Mouse (Mus musculus) kidney, adult 18-20 months (tissue): Measurements from ENCODE around the gene Ccdc148.
A peak's percentile ranks its signal among the peaks of the same experiment; 100 is the strongest.

Experiments used
- DNase-seq: peaks from one replicate; pipeline ENCODE4 v3.0.0; 2021

Ccdc148 gene

DNA sequence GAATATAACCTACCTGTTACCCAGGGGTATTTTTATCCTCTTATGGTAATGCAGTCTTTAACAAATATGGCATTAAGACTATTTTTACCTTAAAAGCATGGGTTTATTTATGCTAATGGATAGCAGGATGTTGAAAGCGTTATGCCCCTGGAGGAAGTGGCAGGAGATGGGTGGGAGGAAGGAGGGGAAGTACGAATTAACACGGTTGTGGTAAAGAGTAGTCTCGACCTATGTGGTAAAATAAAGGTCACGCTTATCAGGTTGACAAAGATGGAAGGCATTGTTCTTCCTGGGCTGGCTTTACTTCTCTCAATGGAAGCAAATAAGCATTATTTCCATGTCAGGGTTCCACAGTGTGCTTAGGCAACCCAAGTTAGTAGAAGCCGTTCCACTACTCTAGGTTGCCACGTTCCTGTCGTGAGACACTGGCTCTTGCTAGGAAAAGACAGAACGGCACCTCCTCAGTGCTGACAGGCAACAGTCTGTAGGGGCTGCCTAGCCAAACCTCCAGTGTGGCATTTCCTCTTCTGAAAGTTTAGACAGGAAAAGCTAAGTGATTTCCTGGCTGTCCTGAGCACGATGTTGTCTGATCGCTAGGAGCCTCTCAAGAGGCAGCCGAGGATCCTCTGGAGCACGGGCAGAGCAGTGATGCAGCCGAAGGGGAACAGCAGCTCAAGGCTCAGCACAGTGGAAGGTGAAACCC lies 253.5 kb downstream of the Ccdc148 start:
- DNase-seq: no peak

DNA sequence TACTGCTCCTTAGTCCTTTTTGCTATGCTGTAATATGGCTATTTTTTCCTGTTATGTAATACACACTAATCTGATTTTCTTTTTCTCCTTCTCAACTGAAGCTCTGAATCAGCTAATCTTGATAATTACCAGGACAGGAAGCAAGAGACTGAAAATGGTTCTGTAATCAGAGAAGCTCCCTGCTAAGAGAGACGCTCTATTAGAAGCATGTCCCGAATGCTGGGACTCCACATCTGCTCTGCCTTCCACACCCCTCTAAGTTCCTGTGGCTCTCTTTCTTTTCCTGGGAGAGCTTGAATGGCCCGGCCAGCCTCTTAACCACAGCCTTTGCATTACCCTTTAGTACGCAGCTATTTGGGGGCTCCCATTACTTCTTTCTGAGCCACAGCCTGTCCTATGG lies 255.4 kb downstream of the Ccdc148 start:
- no peak for DNase-seq

- DNase-seq: no peak
Measured at GRCm38 (mm10) chr2:58879876-58880275, 280.6 kb downstream of the Ccdc148 start.

GRCm38 (mm10) chr2:58859134-58859533 lies 301.3 kb downstream of the Ccdc148 start, which contains the start of gene Gm11099:
Gene Gm11099, plus strand, starts transcription at chr2:58859434.
- no peak for DNase-seq

DNA sequence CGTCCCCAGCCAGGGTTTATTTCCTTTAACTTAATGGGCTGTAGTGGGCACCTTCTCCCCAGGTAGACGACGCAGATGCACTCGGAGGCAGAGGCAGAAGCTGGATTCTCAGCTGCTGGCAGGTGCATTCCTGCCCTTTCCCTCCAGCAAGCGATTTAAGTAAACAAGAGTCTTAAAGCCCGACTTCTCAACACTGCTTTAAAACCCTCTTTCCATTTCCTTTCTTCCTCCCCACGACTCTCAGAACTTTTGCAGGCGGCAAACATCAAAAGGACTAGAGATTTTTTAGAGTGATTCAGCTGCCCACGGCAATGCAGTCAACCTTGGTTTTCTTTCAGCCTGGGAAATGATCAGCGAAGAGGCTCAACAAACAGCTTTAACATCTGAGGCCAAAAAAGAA lies 316.0 kb downstream of the Ccdc148 start:
- DNase-seq: no peak

DNA sequence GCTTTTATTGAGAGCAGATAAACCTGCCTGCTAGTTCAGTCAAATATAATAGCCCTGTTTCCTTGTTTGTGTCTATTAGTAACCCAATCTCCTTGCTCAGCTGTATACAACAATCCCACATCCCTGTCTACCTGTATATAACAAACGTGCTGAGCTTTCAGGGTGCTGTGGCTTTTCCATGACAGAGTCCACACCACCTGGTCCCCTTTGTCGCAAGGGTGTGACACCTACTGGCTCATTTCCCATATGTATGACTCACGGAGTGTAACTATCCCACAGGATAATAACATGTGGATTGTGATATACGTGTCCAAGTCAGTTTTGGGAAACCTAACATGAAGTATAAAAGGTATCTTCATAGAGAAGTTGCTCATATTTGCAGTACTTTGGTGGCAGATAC lies 318.0 kb downstream of the Ccdc148 start:
- DNase-seq: no peak

GRCm38 (mm10) chr2:58841021-58841420 lies 319.5 kb downstream of the Ccdc148 start:
- peak; percentile 31 for DNase-seq

GRCm38 (mm10) chr2:58832253-58832980 lies 328.1 kb downstream of the Ccdc148 start:
- peak; percentile 59 for DNase-seq

DNA sequence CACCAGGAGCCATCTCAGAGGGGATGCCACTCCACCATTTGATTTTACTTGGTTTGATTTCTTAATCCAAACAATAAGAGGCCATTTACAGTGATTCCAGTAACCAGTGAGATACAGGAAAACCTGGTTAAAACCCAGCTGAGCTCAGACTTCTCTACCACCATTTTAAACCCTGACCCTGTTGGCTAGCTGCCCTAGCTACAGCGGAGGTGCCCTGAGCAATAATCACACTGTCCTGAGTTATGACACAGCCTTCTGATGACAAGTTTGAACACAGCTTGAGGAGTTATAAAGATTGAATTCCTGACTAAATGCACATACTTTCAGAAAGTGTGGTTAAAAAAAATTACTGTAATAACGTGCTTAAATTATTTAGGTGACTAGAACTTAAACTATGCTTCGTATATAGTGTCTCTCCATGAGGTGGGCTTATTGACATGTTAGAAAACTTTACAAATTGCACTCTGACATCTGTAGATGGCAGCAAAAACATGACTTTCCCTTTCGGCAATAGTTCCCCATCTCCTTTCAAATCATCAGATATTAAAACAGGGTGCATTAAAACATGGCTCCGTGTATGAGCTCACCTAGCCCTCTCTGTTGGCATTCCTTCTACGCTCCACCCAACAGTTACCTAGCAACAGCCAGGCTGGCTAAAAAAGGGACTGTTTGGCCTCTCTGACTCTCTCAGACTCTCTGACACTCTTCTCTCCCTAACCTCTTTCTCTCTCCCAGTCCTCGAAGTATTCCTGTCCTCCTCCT lies 330.3 kb downstream of the Ccdc148 start:
- DNase-seq: peak; percentile 62

- no peak for DNase-seq
Measured at GRCm38 (mm10) chr2:58828910-58829600, 331.4 kb downstream of the Ccdc148 start.

GRCm38 (mm10) chr2:58812941-58813340 lies 347.5 kb downstream of the Ccdc148 start:
- no peak for DNase-seq

- DNase-seq: no peak
Measured at GRCm38 (mm10) chr2:58799623-58800022, 360.9 kb downstream of the Ccdc148 start.

DNA sequence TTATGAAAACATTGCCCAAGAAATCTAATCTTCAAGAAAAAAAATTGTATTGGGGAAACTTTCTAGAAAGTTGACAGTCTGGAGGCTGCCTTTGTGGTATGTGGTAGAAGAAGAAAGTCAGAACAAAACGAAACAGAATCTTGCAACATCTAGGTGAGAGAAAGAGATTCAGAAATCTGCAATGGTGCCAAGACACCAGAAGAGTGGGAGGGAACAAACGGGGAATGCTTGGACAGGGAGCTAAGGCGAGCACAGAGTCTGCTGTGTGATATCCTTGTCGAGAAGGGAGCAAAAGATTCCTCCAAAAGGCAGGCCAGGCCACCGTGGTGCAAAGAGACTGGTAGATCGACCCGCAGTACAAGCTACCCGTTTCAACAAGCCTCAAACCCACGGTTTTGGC lies 361.4 kb downstream of the Ccdc148 start:
- no peak for DNase-seq

DNA sequence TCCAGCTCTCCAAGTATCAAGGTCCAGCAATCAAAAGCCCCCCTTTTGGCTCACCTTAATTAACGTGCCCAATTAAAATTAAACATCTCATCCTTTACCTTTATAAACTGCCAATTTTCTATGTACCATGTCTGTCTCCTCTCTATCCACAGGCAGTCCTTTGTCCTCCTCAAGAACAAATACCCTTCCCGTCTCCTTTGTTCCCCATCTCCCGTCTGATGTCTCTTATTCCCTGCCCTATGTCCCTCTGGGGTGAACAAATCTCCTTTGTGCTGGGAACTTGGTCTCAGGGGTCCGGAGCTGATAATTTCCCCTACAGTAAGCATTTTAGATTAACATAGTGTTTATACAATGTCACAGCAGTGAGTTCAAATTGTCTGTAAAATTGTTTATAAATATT lies 363.0 kb downstream of the Ccdc148 start:
- DNase-seq: no peak

GRCm38 (mm10) chr2:58795432-58795831 lies 365.1 kb downstream of the Ccdc148 start:
- no peak for DNase-seq

GRCm38 (mm10) chr2:58794489-58794888 lies 366.0 kb downstream of the Ccdc148 start:
- DNase-seq: no peak

DNA sequence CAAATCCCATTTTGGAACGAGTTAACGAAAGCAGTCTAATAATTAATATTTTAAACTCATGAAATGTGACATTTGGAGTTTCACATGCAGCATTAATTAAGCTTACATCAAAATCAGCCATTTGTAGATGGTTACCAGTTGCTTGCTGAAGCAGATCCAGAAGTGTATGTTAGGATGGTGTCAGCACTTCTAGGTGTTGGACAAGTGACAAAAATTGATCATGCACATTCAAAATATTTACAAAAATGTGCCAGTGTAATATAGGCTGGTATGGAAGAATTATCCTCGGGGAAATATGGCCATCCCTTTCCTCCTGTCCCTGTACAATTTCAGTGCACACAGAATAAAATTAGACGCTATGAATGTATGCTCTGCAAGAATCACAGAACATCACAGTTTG lies 370.1 kb downstream of the Ccdc148 start:
- DNase-seq: no peak

GRCm38 (mm10) chr2:58789934-58790333 lies 370.5 kb downstream of the Ccdc148 start:
- DNase-seq: no peak

GRCm38 (mm10) chr2:58787360-58787759 lies 373.1 kb downstream of the Ccdc148 start:
- no peak for DNase-seq

GRCm38 (mm10) chr2:58786681-58787080 lies 373.8 kb downstream of the Ccdc148 start:
- DNase-seq: no peak

DNA sequence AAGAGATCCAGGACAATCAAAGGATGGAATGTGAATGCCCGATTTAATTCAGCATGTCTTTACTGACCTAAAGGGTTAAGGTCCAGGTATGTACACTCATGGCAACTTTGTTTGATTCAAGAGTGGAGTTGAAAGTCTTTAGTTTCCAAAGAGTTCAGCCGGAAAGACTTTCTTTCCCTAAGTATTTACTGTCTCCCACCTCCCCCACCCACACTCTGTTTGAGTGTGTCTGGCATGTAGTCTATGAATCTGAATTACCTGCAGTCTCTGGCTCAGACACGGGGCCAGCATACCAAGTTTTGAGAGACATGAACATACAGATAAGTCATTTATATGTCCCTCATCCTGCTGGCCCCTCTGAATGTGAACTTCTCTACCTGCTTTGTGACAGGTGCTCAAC lies 374.3 kb downstream of the Ccdc148 start:
- no peak for DNase-seq

DNA sequence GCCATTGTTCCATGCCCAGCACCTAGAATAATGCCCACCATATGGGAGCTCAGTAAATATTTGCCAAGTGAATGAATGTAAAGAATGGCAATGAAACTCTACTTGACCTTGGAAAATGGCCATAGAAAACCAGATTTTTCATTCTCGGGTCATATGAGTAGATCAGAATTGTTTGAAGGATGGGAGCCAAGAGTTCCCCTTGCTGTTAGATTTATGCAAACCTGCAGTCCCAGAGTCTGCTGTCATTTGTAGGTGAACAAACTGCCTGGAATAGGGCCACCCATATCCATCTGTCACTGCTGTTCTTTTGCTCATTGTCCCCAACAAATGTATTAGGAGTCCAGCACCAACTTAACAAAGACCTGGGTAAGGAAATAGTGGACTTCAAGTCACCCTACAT lies 377.0 kb downstream of the Ccdc148 start:
- DNase-seq: no peak

- DNase-seq: no peak
Measured at GRCm38 (mm10) chr2:58778986-58779495, 381.4 kb downstream of the Ccdc148 start.
